11 mouse cellular contexts compared by ENCODE assay signal in the genomic region with DNA sequence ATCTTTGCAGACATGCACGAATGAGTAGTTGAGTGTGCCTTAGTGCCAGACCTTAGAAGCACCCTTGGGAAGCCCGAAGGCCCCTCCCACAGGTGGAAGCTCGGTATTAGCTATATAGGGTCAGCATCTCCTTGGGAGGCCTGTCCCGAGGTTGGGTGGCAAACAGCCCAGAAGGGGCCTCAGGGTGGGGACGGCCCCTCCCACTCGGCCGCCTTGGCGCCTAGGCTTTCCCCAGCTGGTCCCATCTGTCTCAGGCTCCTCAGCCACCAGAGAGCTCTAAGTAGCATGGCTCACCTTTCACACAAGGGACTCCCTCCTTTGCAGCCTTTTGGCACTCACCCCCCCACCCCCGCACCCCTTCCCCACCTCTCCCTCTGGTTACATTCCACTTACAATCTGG. TPM values are rescaled to one million over a fixed set of nuclear protein-coding genes. Genes with fewer than 3 reads are reported as not detected.
DNase-seq lines count a peak whose midpoint lies in the region; ATAC-seq and TF ChIP-seq lines count a peak whose summit lies in the region.
"Had no signal": no experiment of that assay in that cellular context is flagged by ENCODE, and none has a peak within 500 bp of the region (broad histone marks: within the 10 kb centered on the region; RNA-seq: fewer than 3 reads in every experiment).

No protein-coding gene starts in this region.

- 47% methylated on average over 9 of the region's 9 CpGs for WGBS in heart, adult 2 months
- 39% methylated on average over 9 of the region's 9 CpGs for WGBS in midbrain, embryonic 13.5 days
- 45% methylated on average over 9 of the region's 9 CpGs for WGBS in midbrain, embryonic 11.5 days
- WGBS in intestine, embryonic 15.5 days: 18% methylated on average over 9 of the region's 9 CpGs

- H3K9ac ChIP-seq in heart, adult 2 months (ENCODE audit: low read depth, low read length): no peak overlapping the region
- H3K9ac ChIP-seq in midbrain, embryonic 13.5 days (replicated peaks): no peak overlapping the region
- H3K9ac ChIP-seq in midbrain, embryonic 11.5 days (ENCODE audit: low read length): no peak overlapping the region; the same call in 1 of the 2 replicates
- no peak overlapping the region for H3K9ac ChIP-seq in intestine, embryonic 15.5 days

- H3K4me1 ChIP-seq in heart, adult 2 months (ENCODE audit: control insufficient read depth, insufficient read depth, low read length): peaks cover 37% of the 10 kb centered on the region
- peaks cover 41% of the 10 kb centered on the region for H3K4me1 ChIP-seq in midbrain, embryonic 13.5 days (replicated peaks)
- peaks cover 28% of the 10 kb centered on the region for H3K4me1 ChIP-seq in midbrain, embryonic 11.5 days (ENCODE audit: control insufficient read depth, insufficient read depth, low read length)
- peaks cover 32% of the 10 kb centered on the region for H3K4me1 ChIP-seq in intestine, embryonic 15.5 days (replicated peaks)

- no peaks in the 10 kb centered on the region for H3K9me3 ChIP-seq in midbrain, embryonic 13.5 days
- no peaks in the 10 kb centered on the region for H3K9me3 ChIP-seq in midbrain, embryonic 11.5 days (ENCODE audit: control insufficient read depth, low read length)
- H3K9me3 ChIP-seq in intestine, embryonic 15.5 days: no peaks in the 10 kb centered on the region

- no peaks in the 10 kb centered on the region for H3K36me3 ChIP-seq in heart, adult 2 months (ENCODE audit: control insufficient read depth, insufficient read depth, low read length)
- no peaks in the 10 kb centered on the region for H3K36me3 ChIP-seq in midbrain, embryonic 13.5 days
- H3K36me3 ChIP-seq in midbrain, embryonic 11.5 days (ENCODE audit: control insufficient read depth, insufficient read depth, low read length): no peaks in the 10 kb centered on the region
- no peaks in the 10 kb centered on the region for H3K36me3 ChIP-seq in intestine, embryonic 15.5 days

- H3K4me2 ChIP-seq in midbrain, embryonic 13.5 days (replicated peaks): no peak overlapping the region
- no peak overlapping the region for H3K4me2 ChIP-seq in midbrain, embryonic 11.5 days
- H3K4me2 ChIP-seq in intestine, embryonic 15.5 days (replicated peaks): no peak overlapping the region

- DNase-seq in heart, adult 2 months: peak; percentile 45 to 46
- no peak for DNase-seq in heart, adult 18-20 months
- DNase-seq in midbrain, embryonic 11.5 days (ENCODE audit: low spot score, missing footprints): no peak
- peak; percentile 81 for DNase-seq in testis, postnatal 10 days (ENCODE audit: low spot score)
- DNase-seq in natural killer cell, adult 2 months (ENCODE audit: low spot score in 2 of 2): no peak
- DNase-seq: cerebellum, adult 11-12 months had no signal

- no peaks in the 10 kb centered on the region for H3K79me2 ChIP-seq in heart, adult 2 months (replicated peaks; ENCODE audit: control insufficient read depth, insufficient read depth, low read length)

- intact Hi-C loops in heart, adult 2 months (cut with DNase I): no loop called here

- TF ChIP-seq CTCF in heart, adult 2 months (IDR thresholded peaks at IDR 0.05): no peak

- TF ChIP-seq POLR2A in heart, adult 2 months (IDR thresholded peaks at IDR 0.05; ENCODE audit: insufficient read depth, low read depth, low read length): no peak

- H3K4me3 ChIP-seq in heart, adult 2 months: no peak overlapping the region
- H3K4me3 ChIP-seq in midbrain, embryonic 13.5 days (replicated peaks): no peak overlapping the region
- H3K4me3 ChIP-seq in midbrain, embryonic 11.5 days (ENCODE audit: low read depth, low read length): no peak overlapping the region
- no peak overlapping the region for H3K4me3 ChIP-seq in intestine, embryonic 15.5 days (replicated peaks)

- H3K27me3 ChIP-seq in heart, adult 2 months (ENCODE audit: control insufficient read depth, insufficient read depth, low read length): no peaks in the 10 kb centered on the region
- H3K27me3 ChIP-seq in midbrain, embryonic 13.5 days: peaks cover 3% of the 10 kb centered on the region; the same call in 1 of the 2 replicates
- H3K27me3 ChIP-seq in midbrain, embryonic 11.5 days (ENCODE audit: control insufficient read depth, insufficient read depth, low read length): no peaks in the 10 kb centered on the region
- H3K27me3 ChIP-seq in intestine, embryonic 15.5 days (replicated peaks): no peaks in the 10 kb centered on the region

- H3K27ac ChIP-seq in heart, adult 2 months: no peak overlapping the region
- peak overlapping the region; percentile 79; the same call in 1 of the 2 replicates for H3K27ac ChIP-seq in midbrain, embryonic 13.5 days
- H3K27ac ChIP-seq in midbrain, embryonic 11.5 days (ENCODE audit: low read depth, low read length): no peak overlapping the region
- H3K27ac ChIP-seq in intestine, embryonic 15.5 days: 0 out of 2 replicates have a peak overlapping the region, but pooled peaks have one; percentile 7

- ATAC-seq in midbrain, embryonic 13.5 days: no peak
- ATAC-seq in midbrain, embryonic 11.5 days (ENCODE audit: low FRiP score): no peak
- ATAC-seq in intestine, embryonic 15.5 days: peak; percentile 53
- ATAC-seq in cerebellum, adult (ENCODE audit: insufficient number of reproducible peaks, low FRiP score, low TSS enrichment): no peak

- no peak for TF ChIP-seq EP300 in heart, adult 2 months (IDR thresholded peaks at IDR 0.05; ENCODE audit: insufficient read depth, low read depth, low read length)

RNA-seq across cellular contexts. Expression of a gene that starts 7.1 kb away (rescaled TPM):
- not detected for total RNA-seq in heart, adult 2 months (2021)
- 1.0 TPM in 1 of 2 replicates, not detected in the other for polyA plus RNA-seq in heart, adult 2 months (2012; rRNA removed)
- total RNA-seq in heart, adult 18-20 months (2021): under 1 TPM in 1 of 2 experiments, not detected in 1; 0.31 TPM
- polyA plus RNA-seq in midbrain, embryonic 13.5 days (2015; fragmentation: Nextera tagmentation; extraction: Ambion mirVana): 2.3 and 2.4 TPM in 2 replicates
- polyA plus RNA-seq in midbrain, embryonic 11.5 days (2014; fragmentation: Nextera tagmentation; extraction: Ambion mirVana): 2.4 and 3.4 TPM in 2 replicates
- polyA plus RNA-seq in intestine, embryonic 15.5 days (2015; fragmentation: Nextera tagmentation; extraction: Ambion mirVana): 0.78 and 0.93 TPM in 2 replicates
- total RNA-seq: megakaryocyte, adult 5-6 weeks had no signal
- polyA plus RNA-seq: small intestine, adult 2 months had no signal

RNA-seq across cellular contexts. Expression of a gene that starts 43.9 kb away (rescaled TPM):
- 10 to 100 TPM; 21.0 to 24.3 TPM for total RNA-seq in heart, adult 2 months (2021)
- polyA plus RNA-seq in heart, adult 2 months (2012; rRNA removed): 12.1 and 12.8 TPM in 2 replicates
- total RNA-seq in heart, adult 18-20 months (2021): 10 to 100 TPM; 15.5 to 16.0 TPM
- polyA plus RNA-seq in midbrain, embryonic 13.5 days (2015; fragmentation: Nextera tagmentation; extraction: Ambion mirVana): 22.3 and 22.5 TPM in 2 replicates
- polyA plus RNA-seq in midbrain, embryonic 11.5 days (2014; fragmentation: Nextera tagmentation; extraction: Ambion mirVana): 18.5 and 20.7 TPM in 2 replicates
- 7.9 and 9.6 TPM in 2 replicates for polyA plus RNA-seq in intestine, embryonic 15.5 days (2015; fragmentation: Nextera tagmentation; extraction: Ambion mirVana)

Comparison
In these comparisons a context has a peak if more than half of its experiments do, and no peak if none do; other contexts are left out.
1. DNase-seq: peak in heart, adult 2 months (2 of 2) and testis, postnatal 10 days (single experiment); none in heart, adult 18-20 months (0 of 2), midbrain, embryonic 11.5 days (single experiment) and natural killer cell, adult 2 months (0 of 2).
2. H3K27ac ChIP-seq: peak in midbrain, embryonic 13.5 days (single experiment) and intestine, embryonic 15.5 days (single experiment); none in heart, adult 2 months (single experiment) and midbrain, embryonic 11.5 days (single experiment).